In genomic region chr11:9056937-9057336, GRCm38 (mm10) we compare ENCODE assay signal across 24 mouse cellular contexts. TPM values are rescaled to one million over a fixed set of nuclear protein-coding genes. Genes with fewer than 3 reads are reported as not detected.
DNase-seq lines count a peak whose midpoint lies in the region; ATAC-seq lines count a peak whose summit lies in the region.
"Had no signal": no experiment of that assay in that cellular context is flagged by ENCODE, and none has a peak within 500 bp of the region (broad histone marks: within the 10 kb centered on the region; RNA-seq: fewer than 3 reads in every experiment).

No protein-coding gene starts in this region.

- DNase-seq in heart, adult 11 months: peak; percentile 13
- no peak for DNase-seq in heart, adult 8-10 months (ENCODE audit: low spot score)
- peak; percentile 27 for DNase-seq in MEL-GATA-1-ER (ENCODE audit: extremely low read depth, low read depth)
- no peak for DNase-seq in ovary, adult 18-20 months (ENCODE audit: low spot score)
- DNase-seq in adrenal gland, adult 8-10 months: no peak
- no peak for DNase-seq in thymus, postnatal 10 days (ENCODE audit: low spot score in 2 of 2)
- DNase-seq: adrenal gland, adult 2 months; adrenal gland, postnatal 25 days; cerebellum, adult 11-12 months; cerebellum, adult 8-10 months; cerebellum, postnatal 10 days; cerebellum, postnatal 36 days; gastrocnemius, postnatal 10 days; gastrocnemius, postnatal 36 days; heart, adult 18-20 months; heart, postnatal 14 days; heart, postnatal 4 days had no signal

- peak; percentile 30; the same call in 1 of the 2 replicates for ATAC-seq in megakaryocyte, adult 5-6 weeks (ENCODE audit: poor library complexity, severe bottlenecking)
- ATAC-seq: CD4-positive, CD25-positive, alpha-beta regulatory T cell, adult 4 months; forebrain, embryonic 13.5 days; forebrain, embryonic 16.5 days; hindbrain, postnatal 0 days; inflammation-experienced regulatory T-cells, adult 6 months had no signal

RNA-seq across cellular contexts. Expression of gene Sun3, which starts 8.1 kb away (rescaled TPM):
- 1 to 10 TPM; 1.1 to 2.4 (median 1.9) TPM for total RNA-seq in heart, adult 8-10 months (2022)
- total RNA-seq in megakaryocyte, adult 5-6 weeks (2015): not detected in 2 replicates
- not detected in 2 replicates for total RNA-seq in megakaryocyte, adult 5-6 weeks (2017)
- not detected for total RNA-seq in adrenal gland, adult 8-10 months (2022)
- total RNA-seq: adrenal gland, adult 2 months; adrenal gland, postnatal 25 days; gastrocnemius, adult 18-20 months; gastrocnemius, postnatal 10 days; gastrocnemius, postnatal 36 days; hindbrain, postnatal 0 days had no signal

RNA-seq across cellular contexts. Expression of gene Gm11992, which starts 8.5 kb away (rescaled TPM):
- total RNA-seq in heart, adult 8-10 months (2022): 1 to 10 TPM in 1 of 4 experiments, under 1 TPM in 3; 0.34 to 2.0 (median 0.82) TPM
- total RNA-seq in megakaryocyte, adult 5-6 weeks (2015): 0.49 and 0.50 TPM in 2 replicates
- total RNA-seq in megakaryocyte, adult 5-6 weeks (2017): 0.29 TPM in 1 of 2 replicates, not detected in the other
- total RNA-seq in adrenal gland, adult 8-10 months (2022): under 1 TPM; 0.11 to 0.52 (median 0.16) TPM
- total RNA-seq: gastrocnemius, adult 18-20 months; gastrocnemius, postnatal 10 days; gastrocnemius, postnatal 36 days had no signal

RNA-seq across cellular contexts. Expression of gene Hus1, which starts 45.9 kb away (rescaled TPM):
- total RNA-seq in heart, adult 8-10 months (2022): 10 to 100 TPM in 3 of 4 experiments, 1 to 10 TPM in 1; 9.7 to 11.0 (median 10.6) TPM
- total RNA-seq in megakaryocyte, adult 5-6 weeks (2015): 8.7 and 14.4 TPM in 2 replicates
- 8.4 and 8.7 TPM in 2 replicates for total RNA-seq in megakaryocyte, adult 5-6 weeks (2017)
- total RNA-seq in adrenal gland, adult 8-10 months (2022): 10 to 100 TPM in 2 of 4 experiments, 1 to 10 TPM in 2; 8.7 to 13.8 (median 10.2) TPM

Comparison
In these comparisons a context has a peak if more than half of its experiments do, and no peak if none do; other contexts are left out.
1. DNase-seq: peak in heart, adult 11 months (single experiment) and MEL-GATA-1-ER (single experiment); none in heart, adult 8-10 months (single experiment), ovary, adult 18-20 months (single experiment), adrenal gland, adult 8-10 months (single experiment) and thymus, postnatal 10 days (0 of 2).